Mouse (Mus musculus): ENCODE measurements at regions not wholly inside any gene's neighbourhood (a gene's known extent, or its start where the extent isn't known, plus 50 kb on each side); places are given as distances from the start of the nearest gene placed in this dataset.
A peak's percentile ranks its signal among the peaks of the same experiment; 100 is the strongest.

GRCm38 (mm10) chr1:166947844-166948702, 53.1 kb upstream of the Fam78b start:
- peak overlapping the region; percentile 27 for H3K4me2 ChIP-seq
- H3K27ac ChIP-seq = no peak overlapping the region
- H3K27me3 ChIP-seq = no peaks in the 10 kb centered on the region
- ATAC-seq (ENCODE audit: insufficient number of reproducible peaks, insufficient read depth, low FRiP score, low TSS enrichment, low read depth) = no peak
- WGBS = 35% methylated on average over 15 of the region's 15 CpGs
- H3K4me3 ChIP-seq = no peak overlapping the region
- H3K9me3 ChIP-seq = no peaks in the 10 kb centered on the region
- H3K4me1 ChIP-seq = peaks cover 6% of the 10 kb centered on the region; the same call in 1 of the 2 replicates
- no peaks in the 10 kb centered on the region for H3K36me3 ChIP-seq
- no peak overlapping the region for H3K9ac ChIP-seq

Measured in embryonic facial prominence, embryonic 13.5 days (tissue).